Mouse (Mus musculus) lung, adult 2 months (tissue): ENCODE measurements around the gene Inca1. TPM values are rescaled to one million over a fixed set of nuclear protein-coding genes. Genes with fewer than 3 reads are reported as not detected.

ENCODE experiments used
- DNase-seq: peaks from one replicate; pipeline ENCODE4 v3.0.0; 2022
- H3K4me1 ChIP-seq: fragments of 200-500 bp; 2 replicates; pipeline ENCODE4 v1.6.1; 2011; ENCODE audit warnings: low read length; ENCODE audit not compliant: control insufficient read depth, insufficient read depth
- H3K4me3 ChIP-seq: fragments of 200-500 bp; replicated peaks from 2 replicates; pipeline ENCODE3; 2011; ENCODE audit warnings: low read depth, mild to moderate bottlenecking, control low read depth, low read length; ENCODE audit errors: extremely low read depth
- CTCF ChIP-seq: fragments of 200-500 bp; IDR thresholded peaks from 2 replicates; pipeline ENCODE4 v1.5.1; 2011; ENCODE audit warnings: mild to moderate bottlenecking, low read length, control low read depth; ENCODE audit not compliant: insufficient read depth
- POLR2A ChIP-seq: fragments of 200-500 bp; IDR thresholded peaks from 2 replicates; pipeline ENCODE4 v1.6.1; 2011; ENCODE audit warnings: low read depth, mild to moderate bottlenecking, control low read depth, low read length, borderline replicate concordance; ENCODE audit errors: extremely low read depth
- WGBS: fragments of 180-500 bp; shearing (Covaris S2); methylation state at CpG from one replicate; pipeline ENCODE4 v1.1.7; 2018; 5-methylcytosine and 5-hydroxymethylcytosine counted together
- polyA plus RNA-seq: library from polyadenylated mRNA; depleted of rRNA; stranded (reverse); fragments of >200 nt; gene quantifications from 2 replicates; pipeline ENCODE4 v1.2.3, GENCODE M21; 2012

Gene Inca1
- polyA plus RNA-seq, 1 experiment, result 2.0 TPM

DNA sequence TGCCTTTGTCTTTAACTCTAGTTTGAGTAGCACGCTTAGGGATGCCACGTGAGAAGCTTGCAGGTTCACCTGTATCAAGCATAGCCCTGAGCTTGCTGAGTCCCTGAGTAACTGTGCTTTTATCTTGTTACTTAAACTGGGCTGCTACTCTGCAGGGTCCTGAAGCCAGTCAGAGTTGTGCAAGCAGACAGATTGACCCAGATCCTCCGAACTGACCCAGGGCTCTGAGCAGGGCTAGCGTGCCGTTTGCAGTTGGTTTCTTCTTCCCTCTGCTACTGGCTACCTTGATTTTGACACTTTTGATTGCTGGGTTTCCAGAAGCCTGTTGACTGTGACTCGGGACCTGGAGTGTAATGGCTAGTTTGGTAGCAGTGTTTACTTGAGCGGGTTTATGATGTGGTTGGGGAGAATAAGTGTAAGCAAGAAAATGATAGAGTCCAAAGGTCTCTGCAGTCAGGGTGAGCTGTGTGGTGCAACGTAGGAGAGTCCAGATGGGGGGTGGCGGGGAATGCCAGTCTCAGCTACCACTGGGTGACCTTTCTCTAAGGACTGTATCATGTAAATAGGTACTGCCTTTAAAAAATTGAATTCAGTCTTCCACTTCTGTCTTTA, 30.6 kb upstream of the Inca1 start:
- no peak for DNase-seq
- Histone ChIP-seq H3K4me3 (no peak overlapping the region), H3K4me1 (no peaks in the 10 kb centered on the region)
- WGBS, result 74% methylated on average over 9 of the region's 9 CpGs
- TF ChIP-seq POLR2A (no peak), CTCF (no peak)

DNA sequence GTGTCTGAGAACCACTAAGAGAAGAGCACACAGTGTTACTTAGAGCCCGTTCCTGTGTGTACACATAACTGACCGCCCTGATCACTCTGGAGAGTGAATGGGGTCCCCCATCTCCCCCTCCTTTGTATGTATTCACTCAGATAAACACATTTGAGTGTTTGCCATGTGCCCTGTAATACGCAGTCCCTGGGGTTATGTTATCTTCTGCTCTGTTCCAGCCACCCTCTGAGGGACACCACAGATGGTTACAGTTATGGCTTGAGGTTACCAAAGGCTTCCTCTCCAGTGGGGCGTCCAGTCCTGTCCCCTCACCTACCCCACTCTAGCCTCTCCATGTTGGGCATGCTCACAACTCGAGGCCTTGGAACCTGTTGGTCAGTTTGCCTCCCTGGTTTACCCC, 27.4 kb upstream of the Inca1 start:
- no peak for TF ChIP-seq POLR2A
- TF ChIP-seq CTCF, result no peak
- WGBS, result 74% methylated on average over 5 of the region's 5 CpGs
- H3K4me1 ChIP-seq, result no peaks in the 10 kb centered on the region
- no peak for DNase-seq
- H3K4me3 ChIP-seq, result no peak overlapping the region

DNA sequence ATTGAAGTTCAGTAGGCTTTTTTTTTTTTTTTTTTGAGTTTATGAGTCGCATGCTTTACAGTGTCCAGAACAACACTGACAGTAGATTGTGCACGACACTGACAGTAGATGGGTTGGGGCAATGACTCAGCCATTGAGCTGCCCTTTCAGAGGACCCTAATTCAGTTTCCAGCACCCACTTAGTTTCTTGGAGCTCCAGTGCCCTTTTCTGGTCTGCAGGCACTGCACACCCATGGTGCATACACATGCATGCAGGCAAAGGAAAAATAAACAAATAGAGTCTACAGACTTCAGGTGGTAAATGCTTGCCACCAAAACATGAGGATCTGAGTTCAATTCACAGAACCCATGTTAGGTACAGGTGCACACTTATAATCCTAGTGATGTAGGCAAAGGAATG, 26.6 kb upstream of the Inca1 start:
- no peaks in the 10 kb centered on the region for H3K4me1 ChIP-seq
- TF ChIP-seq POLR2A (no peak), CTCF (no peak)
- H3K4me3 ChIP-seq, result no peak overlapping the region
- WGBS, result 87% methylated on average over 2 of the region's 2 CpGs
- DNase-seq, result no peak

DNA sequence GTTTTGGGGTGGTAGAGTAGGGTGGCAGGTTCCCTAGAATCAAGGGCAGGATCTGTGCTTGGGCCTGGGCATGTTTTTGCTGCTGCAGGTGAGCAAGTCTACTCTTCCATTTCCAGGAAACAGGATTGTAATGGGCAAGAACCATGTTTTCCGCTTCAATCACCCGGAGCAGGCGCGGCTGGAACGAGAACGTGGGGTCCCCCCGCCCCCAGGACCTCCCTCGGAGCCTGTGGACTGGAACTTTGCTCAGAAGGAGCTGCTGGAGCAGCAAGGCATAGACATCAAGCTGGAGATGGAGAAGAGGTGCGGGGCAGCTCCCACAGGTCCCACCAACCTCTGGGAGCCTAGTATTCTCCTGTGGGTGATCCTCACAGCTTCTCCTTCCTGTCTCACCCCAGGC, 24.8 kb upstream of the Inca1 start:
- WGBS, result 92% methylated on average over 9 of the region's 9 CpGs
- no peak for DNase-seq
- H3K4me3 ChIP-seq, result no peak overlapping the region
- no peaks in the 10 kb centered on the region for H3K4me1 ChIP-seq
- TF ChIP-seq CTCF (no peak), POLR2A (no peak)

DNA sequence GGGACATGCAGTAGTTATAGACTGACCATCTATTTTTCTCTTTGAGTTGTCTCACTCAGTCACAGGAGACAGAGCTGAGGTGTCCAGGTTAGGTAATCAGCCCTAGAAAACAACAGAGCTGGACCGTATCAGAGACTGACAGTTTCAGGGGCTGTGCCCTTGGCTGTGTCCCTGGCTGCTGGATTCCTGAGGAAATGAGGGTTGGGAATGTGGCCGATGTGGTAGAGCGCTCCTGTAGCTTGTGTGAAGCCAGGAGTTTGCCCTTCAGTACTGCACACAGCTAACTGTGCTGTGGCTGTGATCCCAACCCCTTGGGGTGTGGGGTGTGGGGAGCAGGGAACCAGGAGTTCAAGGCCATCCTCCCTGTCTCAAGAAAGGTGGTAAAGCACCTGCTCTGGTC, 21.1 kb upstream of the Inca1 start:
- 90% methylated on average over 3 of the region's 3 CpGs for WGBS
- no peak overlapping the region for H3K4me3 ChIP-seq
- H3K4me1 ChIP-seq, result no peaks in the 10 kb centered on the region
- TF ChIP-seq CTCF (no peak), POLR2A (no peak)
- DNase-seq, result no peak

DNA sequence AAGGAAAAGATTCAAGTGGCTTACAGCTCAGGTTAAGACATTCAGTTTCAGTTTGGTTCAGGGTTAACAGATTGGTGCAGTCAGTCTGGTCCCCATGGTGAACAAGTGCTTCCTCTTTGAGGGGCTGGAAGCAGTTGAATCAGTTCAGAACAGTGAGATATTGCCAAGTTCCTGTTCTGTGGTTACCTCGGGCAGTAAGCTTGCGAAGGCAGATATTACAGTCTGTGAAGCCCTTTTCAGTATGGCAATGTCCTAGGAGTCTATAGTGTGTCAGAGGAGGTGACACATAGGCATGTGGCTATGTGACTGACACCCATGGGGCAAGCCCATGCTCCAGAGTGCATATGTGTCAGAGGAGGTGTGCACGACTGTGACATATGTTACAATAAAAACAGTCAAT, 20.6 kb upstream of the Inca1 start:
- DNase-seq, result no peak
- WGBS, result 63% methylated on average over 3 of the region's 3 CpGs
- Histone ChIP-seq H3K4me3 (no peak overlapping the region), H3K4me1 (no peaks in the 10 kb centered on the region)
- TF ChIP-seq POLR2A, result no peak

DNA sequence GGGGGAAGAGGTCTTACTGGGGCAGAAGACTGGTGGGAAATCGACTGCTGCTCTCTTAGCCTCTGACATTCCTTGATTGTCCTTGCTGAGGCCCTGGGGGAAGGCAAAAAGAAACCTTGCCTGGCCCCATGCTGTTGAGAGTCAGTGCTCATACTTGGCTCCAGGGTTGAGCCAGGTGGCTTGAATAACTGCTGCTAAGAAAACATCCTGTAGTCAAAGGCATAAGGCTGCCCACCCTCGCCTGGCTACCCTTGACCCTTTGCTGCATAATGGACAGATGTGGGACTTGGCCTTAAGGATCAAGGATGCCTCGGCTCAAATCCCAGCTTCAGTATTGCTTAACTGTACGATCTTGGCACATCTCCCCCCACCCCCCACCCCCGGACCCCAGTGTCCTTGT, 18.5 kb upstream of the Inca1 start:
- no peak for DNase-seq
- WGBS, result 68% methylated on average over 5 of the region's 5 CpGs
- no peaks in the 10 kb centered on the region for H3K4me1 ChIP-seq
- no peak for TF ChIP-seq POLR2A
- no peak for TF ChIP-seq CTCF
- no peak overlapping the region for H3K4me3 ChIP-seq

DNA sequence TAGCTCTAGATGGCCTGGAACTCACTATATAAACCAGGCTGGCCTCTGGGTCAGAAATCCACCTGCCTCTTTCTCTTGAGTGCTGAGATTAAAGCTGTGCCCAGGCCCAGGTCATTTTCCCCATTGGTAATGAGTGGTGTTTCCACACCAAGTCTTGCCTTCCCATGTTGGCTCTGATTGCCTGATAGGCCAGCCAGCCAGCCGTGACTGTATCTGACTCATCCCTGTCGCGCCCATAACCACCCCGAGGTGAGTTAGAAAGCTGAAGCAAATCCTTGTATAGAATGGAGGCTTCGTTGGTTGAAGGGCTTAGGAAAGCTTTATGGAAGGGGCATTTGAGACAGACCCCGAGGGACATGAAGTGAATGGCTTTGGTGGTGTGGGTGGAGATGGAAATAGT, 15.9 kb upstream of the Inca1 start:
- no peaks in the 10 kb centered on the region for H3K4me1 ChIP-seq
- DNase-seq, result no peak
- no peak for TF ChIP-seq CTCF
- no peak for TF ChIP-seq POLR2A
- no peak overlapping the region for H3K4me3 ChIP-seq
- 86% methylated on average over 6 of the region's 6 CpGs for WGBS

DNA sequence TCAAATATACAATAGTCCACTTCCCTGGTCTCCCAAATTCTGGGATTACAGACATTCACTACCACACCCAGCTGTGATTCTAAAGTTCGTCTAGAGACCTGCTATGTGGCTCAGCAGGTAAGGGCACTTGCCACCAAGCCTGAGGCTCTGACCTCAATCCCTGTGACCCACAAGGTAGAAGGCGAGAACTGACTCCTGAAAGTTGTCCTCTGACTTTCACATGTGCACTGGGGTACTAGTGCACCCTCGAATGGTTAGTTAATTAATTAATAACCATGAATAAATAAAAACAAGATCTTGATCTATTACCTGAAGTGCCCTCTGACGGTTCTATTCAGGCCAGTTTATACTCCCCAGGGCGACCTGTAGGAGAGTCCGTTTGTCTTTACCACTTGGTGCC, 13.3 kb upstream of the Inca1 start:
- TF ChIP-seq CTCF (no peak), POLR2A (no peak)
- WGBS, result 84% methylated on average over 6 of the region's 6 CpGs
- DNase-seq, result no peak
- Histone ChIP-seq H3K4me3 (no peak overlapping the region), H3K4me1 (no peaks in the 10 kb centered on the region)

DNA sequence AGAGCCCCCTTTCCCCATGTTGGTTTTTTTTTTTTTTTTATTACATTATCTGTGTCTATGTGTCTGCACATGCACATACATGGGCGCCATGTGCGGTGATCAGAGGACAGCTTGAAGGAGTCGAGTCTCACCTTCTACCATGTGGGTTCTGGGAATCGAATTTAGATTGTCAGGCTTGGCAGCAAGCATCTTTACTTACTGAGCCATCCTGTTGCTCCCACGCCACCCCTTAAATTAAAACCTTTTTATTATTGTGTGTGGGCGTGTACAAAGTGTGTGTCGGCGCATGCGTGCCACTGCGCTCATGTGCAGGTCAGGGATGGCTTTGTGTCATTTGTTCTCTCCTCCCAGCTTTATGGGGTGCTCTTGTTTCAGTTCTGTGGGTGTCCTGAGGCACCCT, 11.1 kb upstream of the Inca1 start:
- TF ChIP-seq CTCF, result no peak
- no peak for TF ChIP-seq POLR2A
- Histone ChIP-seq H3K4me1 (no peaks in the 10 kb centered on the region), H3K4me3 (no peak overlapping the region)
- no peak for DNase-seq
- 91% methylated on average over 10 of the region's 10 CpGs for WGBS
